Mouse (Mus musculus): ENCODE measurements around the gene Brsk2. TPM values are rescaled to one million over a fixed set of nuclear protein-coding genes. Genes with fewer than 3 reads are reported as not detected.

Brsk2 gene
- polyA plus RNA-seq, 1 experiment from 2014 or later: 26.5 TPM

DNA sequence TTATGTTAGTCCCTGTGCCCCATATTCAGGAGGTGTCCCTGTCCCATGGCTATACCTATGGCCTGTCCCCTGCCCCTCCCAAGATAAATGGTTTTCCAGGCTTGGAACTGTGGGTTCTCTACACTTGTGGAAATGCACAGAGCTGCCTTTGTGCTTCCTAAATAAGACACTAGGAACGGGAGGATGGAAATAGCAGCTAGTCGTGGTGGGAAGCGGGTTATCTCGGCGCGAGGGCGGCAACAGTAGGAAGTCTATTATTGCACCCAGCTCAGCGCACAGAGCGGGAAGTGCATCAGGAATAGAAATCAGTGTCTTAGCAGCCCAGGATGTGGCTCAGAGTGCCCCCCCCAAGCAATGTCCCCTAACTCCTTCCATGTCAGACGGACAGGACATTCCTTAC lies 20.9 kb upstream of the Brsk2 start:
- H3K27me3 ChIP-seq (replicated peaks; ENCODE audit: control insufficient read depth, insufficient read depth, low read length): no peaks in the 10 kb centered on the region
- no peak overlapping the region for H3K4me2 ChIP-seq (ENCODE audit: low read length)
- H3K4me3 ChIP-seq (replicated peaks; ENCODE audit: low read length): no peak overlapping the region
- H3K36me3 ChIP-seq (ENCODE audit: control insufficient read depth, insufficient read depth): no peaks in the 10 kb centered on the region
- H3K9me3 ChIP-seq (ENCODE audit: control insufficient read depth, low read length): no peaks in the 10 kb centered on the region
- H3K4me1 ChIP-seq (replicated peaks; ENCODE audit: control insufficient read depth, insufficient read depth, low read length): no peaks in the 10 kb centered on the region
- no peak overlapping the region for H3K27ac ChIP-seq (ENCODE audit: low read length)
- no peak for ATAC-seq
- 74% methylated on average over 10 of the region's 10 CpGs for WGBS
- H3K9ac ChIP-seq (replicated peaks; ENCODE audit: low read depth, low read length): no peak overlapping the region

DNA sequence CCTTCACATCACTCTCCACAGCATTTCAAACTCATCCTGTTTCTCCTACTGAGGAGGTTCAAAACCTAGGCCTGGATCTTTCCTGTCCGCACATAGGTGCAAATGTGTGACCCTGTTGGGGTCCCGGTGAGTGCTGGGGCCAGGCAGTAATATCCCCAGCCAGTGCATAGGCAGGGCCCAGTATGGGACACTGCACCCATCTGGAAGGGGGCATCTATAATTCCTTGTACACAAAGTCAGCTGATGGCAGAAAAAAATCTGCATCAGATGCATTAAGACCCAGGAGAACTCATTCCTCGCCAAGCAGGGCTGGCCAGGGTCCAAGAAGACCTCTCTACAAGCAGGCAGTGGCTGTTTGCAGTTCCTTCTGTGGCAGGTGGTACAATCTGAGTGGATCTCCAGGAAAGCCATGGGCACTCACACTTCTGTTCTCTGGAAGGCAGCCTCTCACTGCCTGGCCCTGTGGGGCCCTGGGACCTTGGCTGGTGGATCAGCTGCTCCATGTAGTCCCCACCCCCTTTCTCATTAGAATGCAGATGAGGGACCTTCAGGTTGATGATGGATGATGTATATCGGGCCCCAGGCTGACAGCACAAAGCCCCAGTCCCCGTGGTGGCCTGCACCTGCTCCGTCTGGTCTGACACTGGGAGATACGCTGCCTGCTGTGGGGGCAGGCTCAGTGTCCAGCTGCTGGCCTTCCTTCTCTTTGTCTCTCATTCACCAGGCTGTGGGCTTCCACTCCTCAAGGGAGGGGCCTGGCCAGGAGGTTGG lies 15.2 kb upstream of the Brsk2 start:
- H3K4me2 ChIP-seq (ENCODE audit: low read length): no peak overlapping the region
- H3K27me3 ChIP-seq (replicated peaks; ENCODE audit: control insufficient read depth, insufficient read depth, low read length): no peaks in the 10 kb centered on the region
- H3K4me1 ChIP-seq (replicated peaks; ENCODE audit: control insufficient read depth, insufficient read depth, low read length): peaks cover 7% of the 10 kb centered on the region
- peak; percentile 63; the same call in 1 of the 2 replicates for ATAC-seq
- WGBS: 52% methylated on average over 7 of the region's 7 CpGs
- H3K36me3 ChIP-seq (ENCODE audit: control insufficient read depth, insufficient read depth): no peaks in the 10 kb centered on the region
- H3K9me3 ChIP-seq (ENCODE audit: control insufficient read depth, low read length): no peaks in the 10 kb centered on the region
- no peak overlapping the region for H3K27ac ChIP-seq (ENCODE audit: low read length)
- no peak overlapping the region for H3K4me3 ChIP-seq (replicated peaks; ENCODE audit: low read length)
- no peak overlapping the region for H3K9ac ChIP-seq (replicated peaks; ENCODE audit: low read depth, low read length)

DNA sequence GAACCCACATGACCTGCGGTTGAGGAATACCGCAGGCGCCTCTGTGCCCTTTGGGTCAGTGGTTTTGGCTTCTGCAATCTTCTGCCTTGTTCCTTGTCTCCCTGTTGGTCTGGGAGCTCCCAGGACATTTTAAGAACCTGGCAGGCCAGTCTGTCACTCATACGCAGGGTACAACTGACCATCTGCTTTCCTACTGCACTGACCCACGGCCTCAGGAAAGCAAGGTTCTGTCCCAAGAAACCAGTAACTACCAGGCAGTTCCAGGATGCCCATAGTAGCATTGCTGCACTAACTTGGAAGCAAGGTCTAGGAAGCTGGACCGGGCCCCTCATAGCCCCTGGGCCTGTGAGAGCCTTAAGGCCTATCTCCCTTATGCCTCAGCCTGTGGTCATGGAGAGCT lies 14.6 kb upstream of the Brsk2 start:
- Histone ChIP-seq H3K9ac (replicated peaks; ENCODE audit: low read depth, low read length) (no peak overlapping the region), H3K27me3 (replicated peaks; ENCODE audit: control insufficient read depth, insufficient read depth, low read length) (no peaks in the 10 kb centered on the region), H3K36me3 (ENCODE audit: control insufficient read depth, insufficient read depth) (no peaks in the 10 kb centered on the region), H3K4me3 (replicated peaks; ENCODE audit: low read length) (no peak overlapping the region), H3K27ac (ENCODE audit: low read length) (no peak overlapping the region), H3K9me3 (ENCODE audit: control insufficient read depth, low read length) (no peaks in the 10 kb centered on the region), H3K4me1 (replicated peaks; ENCODE audit: control insufficient read depth, insufficient read depth, low read length) (peaks cover 7% of the 10 kb centered on the region), H3K4me2 (ENCODE audit: low read length) (no peak overlapping the region)
- WGBS: 96% methylated on average over 6 of the region's 6 CpGs
- no peak for ATAC-seq

DNA sequence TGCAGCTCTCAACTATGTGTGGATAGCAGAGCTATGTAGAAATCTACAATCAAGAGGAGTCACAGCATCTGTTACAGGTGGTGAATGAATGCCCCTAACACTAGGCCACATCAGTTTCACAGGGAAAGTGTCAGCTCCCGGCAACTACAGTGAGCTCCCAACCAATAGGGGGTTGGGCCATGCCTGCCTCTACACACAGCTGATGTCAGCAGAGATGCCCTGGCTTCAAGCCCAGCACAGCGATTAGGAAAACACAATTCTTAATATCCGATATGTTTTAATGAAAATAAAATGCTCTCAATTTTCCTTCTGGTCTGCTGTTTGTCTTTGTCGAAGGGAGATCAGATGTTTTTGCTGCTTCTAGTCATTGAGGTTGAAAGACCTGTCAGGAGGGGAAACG lies 6.1 kb upstream of the Brsk2 start:
- Histone ChIP-seq H3K9ac (replicated peaks; ENCODE audit: low read depth, low read length) (no peak overlapping the region), H3K36me3 (ENCODE audit: control insufficient read depth, insufficient read depth) (no peaks in the 10 kb centered on the region), H3K4me3 (replicated peaks; ENCODE audit: low read length) (no peak overlapping the region), H3K27ac (ENCODE audit: low read length) (no peak overlapping the region), H3K4me2 (ENCODE audit: low read length) (no peak overlapping the region), H3K27me3 (replicated peaks; ENCODE audit: control insufficient read depth, insufficient read depth, low read length) (no peaks in the 10 kb centered on the region), H3K9me3 (ENCODE audit: control insufficient read depth, low read length) (no peaks in the 10 kb centered on the region), H3K4me1 (replicated peaks; ENCODE audit: control insufficient read depth, insufficient read depth, low read length) (peaks cover 17% of the 10 kb centered on the region)
- WGBS: 53% methylated on average over 5 of the region's 5 CpGs
- ATAC-seq: no peak

DNA sequence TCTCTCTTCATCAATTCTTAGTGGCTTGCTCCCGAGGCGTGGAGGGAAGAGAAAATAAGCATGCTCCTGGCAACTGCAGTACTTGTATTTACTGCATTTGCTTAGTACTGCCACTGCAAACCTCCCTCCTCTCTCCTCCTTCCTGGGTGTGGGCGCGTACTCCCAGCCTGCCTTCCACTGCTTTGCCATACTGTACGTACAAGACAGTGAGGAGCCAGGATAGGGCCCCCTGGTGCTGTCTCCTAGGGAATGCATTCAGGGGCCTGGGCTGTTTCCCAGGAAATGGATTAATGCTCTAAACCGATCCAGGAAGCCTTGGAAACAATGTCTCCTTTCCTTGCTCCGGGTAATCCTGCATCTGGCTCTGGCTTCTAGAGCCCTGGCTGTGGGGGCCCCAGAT lies 3.6 kb upstream of the Brsk2 start:
- H3K36me3 ChIP-seq (ENCODE audit: control insufficient read depth, insufficient read depth): no peaks in the 10 kb centered on the region
- peak overlapping the region; percentile 37; the same call in 1 of the 2 replicates for H3K9ac ChIP-seq (replicated peaks; ENCODE audit: low read depth, low read length)
- peak overlapping the region; percentile 21; the same call in 1 of the 2 replicates for H3K4me3 ChIP-seq (replicated peaks; ENCODE audit: low read length)

DNA sequence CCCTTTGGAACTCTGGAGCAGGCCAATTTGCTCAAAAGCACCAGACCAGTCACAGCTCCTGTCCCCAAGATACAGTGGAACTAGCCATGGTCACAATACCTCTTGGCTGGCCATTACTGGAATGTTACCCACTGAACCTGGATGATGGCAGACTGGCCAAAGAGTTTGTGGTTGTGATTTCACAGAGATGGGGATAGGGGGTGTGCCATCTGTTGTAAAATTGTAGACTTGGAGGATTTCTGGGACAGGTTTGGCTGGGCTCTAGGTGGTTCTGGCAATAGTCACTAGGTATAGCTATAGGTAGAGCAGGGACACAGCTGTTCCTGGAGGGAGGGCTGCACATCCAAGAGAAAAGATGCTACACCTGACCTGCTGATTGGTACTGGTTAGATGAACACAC lies 2.0 kb upstream of the Brsk2 start:
- H3K4me3 ChIP-seq (replicated peaks; ENCODE audit: low read length): no peak overlapping the region
- peaks cover 38% of the 10 kb centered on the region for H3K4me1 ChIP-seq (replicated peaks; ENCODE audit: control insufficient read depth, insufficient read depth, low read length)
- no peak overlapping the region for H3K4me2 ChIP-seq (ENCODE audit: low read length)
- no peaks in the 10 kb centered on the region for H3K9me3 ChIP-seq (ENCODE audit: control insufficient read depth, low read length)
- no peak overlapping the region for H3K9ac ChIP-seq (replicated peaks; ENCODE audit: low read depth, low read length)
- H3K36me3 ChIP-seq (ENCODE audit: control insufficient read depth, insufficient read depth): no peaks in the 10 kb centered on the region
- H3K27ac ChIP-seq (ENCODE audit: low read length): no peak overlapping the region
- ATAC-seq: no peak
- H3K27me3 ChIP-seq (replicated peaks; ENCODE audit: control insufficient read depth, insufficient read depth, low read length): no peaks in the 10 kb centered on the region

More for the DNA sequence above, 3.6 kb upstream of the Brsk2 start:
- Histone ChIP-seq H3K4me2 (ENCODE audit: low read length) (peak overlapping the region; percentile 35), H3K4me1 (replicated peaks; ENCODE audit: control insufficient read depth, insufficient read depth, low read length) (peaks cover 26% of the 10 kb centered on the region), H3K27me3 (replicated peaks; ENCODE audit: control insufficient read depth, insufficient read depth, low read length) (no peaks in the 10 kb centered on the region), H3K27ac (ENCODE audit: low read length) (peak overlapping the region; percentile 76), H3K9me3 (ENCODE audit: control insufficient read depth, low read length) (no peaks in the 10 kb centered on the region)
- peak; percentile 60 for ATAC-seq
- WGBS: 5% methylated on average over 7 of the region's 7 CpGs

DNA sequence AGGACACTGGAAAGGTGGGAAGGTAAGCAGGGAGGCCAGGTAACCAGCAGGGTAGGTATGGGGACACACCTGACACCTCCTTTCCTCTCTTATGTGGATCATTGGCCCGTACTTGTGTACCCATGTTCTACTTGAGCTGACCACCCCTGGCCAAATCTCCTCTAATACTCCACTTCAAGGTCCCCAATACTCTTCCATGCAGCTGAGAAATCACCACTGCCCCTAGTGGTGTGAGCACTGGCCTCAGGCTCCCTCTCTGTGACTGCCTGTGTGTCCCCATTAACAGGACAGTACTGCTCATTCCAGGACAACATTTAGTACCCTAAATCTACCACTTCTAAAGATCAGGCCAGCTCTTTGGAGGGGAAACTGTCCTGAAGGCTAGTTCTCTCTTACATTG lies 1.5 kb upstream of the Brsk2 start:
- no peak overlapping the region for H3K4me3 ChIP-seq (replicated peaks; ENCODE audit: low read length)
- H3K4me1 ChIP-seq (replicated peaks; ENCODE audit: control insufficient read depth, insufficient read depth, low read length): peaks cover 38% of the 10 kb centered on the region
- H3K9ac ChIP-seq (replicated peaks; ENCODE audit: low read depth, low read length): no peak overlapping the region
- no peaks in the 10 kb centered on the region for H3K27me3 ChIP-seq (replicated peaks; ENCODE audit: control insufficient read depth, insufficient read depth, low read length)
- H3K27ac ChIP-seq (ENCODE audit: low read length): no peak overlapping the region
- no peak for ATAC-seq
- H3K4me2 ChIP-seq (ENCODE audit: low read length): no peak overlapping the region
- no peaks in the 10 kb centered on the region for H3K9me3 ChIP-seq (ENCODE audit: control insufficient read depth, low read length)
- H3K36me3 ChIP-seq (ENCODE audit: control insufficient read depth, insufficient read depth): no peaks in the 10 kb centered on the region
- WGBS: 79% methylated on average over 1 of the region's 1 CpGs

DNA sequence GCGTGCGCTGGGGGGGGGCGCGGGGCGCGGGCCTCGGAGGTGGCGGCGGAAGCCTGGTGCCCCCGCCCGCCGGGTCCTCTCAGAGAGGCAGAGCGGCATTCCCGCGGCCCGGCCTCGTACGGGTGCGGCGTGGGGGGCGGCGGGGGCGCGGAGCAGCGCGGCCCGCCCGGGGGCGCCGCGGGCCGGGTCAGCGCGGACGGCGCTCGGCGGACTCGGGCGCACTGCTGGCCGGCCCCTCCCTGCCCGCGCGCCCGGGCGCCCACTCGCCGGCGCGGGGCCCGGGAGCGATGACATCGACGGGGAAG lies 200 bp downstream of the Brsk2 start:
- no peak; the same call in 1 of the 2 replicates for ATAC-seq
- peak overlapping the region; percentile 79 for H3K4me2 ChIP-seq (ENCODE audit: low read length)
- H3K27me3 ChIP-seq (replicated peaks; ENCODE audit: control insufficient read depth, insufficient read depth, low read length): no peaks in the 10 kb centered on the region
- H3K4me3 ChIP-seq (replicated peaks; ENCODE audit: low read length): peak overlapping the region; percentile 79
- peak overlapping the region; percentile 96 for H3K27ac ChIP-seq (ENCODE audit: low read length)
- peaks cover 51% of the 10 kb centered on the region for H3K4me1 ChIP-seq (replicated peaks; ENCODE audit: control insufficient read depth, insufficient read depth, low read length)
- WGBS: 2% methylated on average over 15 of the region's 54 CpGs
- H3K9me3 ChIP-seq (ENCODE audit: control insufficient read depth, low read length): no peaks in the 10 kb centered on the region
- H3K9ac ChIP-seq (replicated peaks; ENCODE audit: low read depth, low read length): peak overlapping the region; percentile 99
- no peaks in the 10 kb centered on the region for H3K36me3 ChIP-seq (ENCODE audit: control insufficient read depth, insufficient read depth)

DNA sequence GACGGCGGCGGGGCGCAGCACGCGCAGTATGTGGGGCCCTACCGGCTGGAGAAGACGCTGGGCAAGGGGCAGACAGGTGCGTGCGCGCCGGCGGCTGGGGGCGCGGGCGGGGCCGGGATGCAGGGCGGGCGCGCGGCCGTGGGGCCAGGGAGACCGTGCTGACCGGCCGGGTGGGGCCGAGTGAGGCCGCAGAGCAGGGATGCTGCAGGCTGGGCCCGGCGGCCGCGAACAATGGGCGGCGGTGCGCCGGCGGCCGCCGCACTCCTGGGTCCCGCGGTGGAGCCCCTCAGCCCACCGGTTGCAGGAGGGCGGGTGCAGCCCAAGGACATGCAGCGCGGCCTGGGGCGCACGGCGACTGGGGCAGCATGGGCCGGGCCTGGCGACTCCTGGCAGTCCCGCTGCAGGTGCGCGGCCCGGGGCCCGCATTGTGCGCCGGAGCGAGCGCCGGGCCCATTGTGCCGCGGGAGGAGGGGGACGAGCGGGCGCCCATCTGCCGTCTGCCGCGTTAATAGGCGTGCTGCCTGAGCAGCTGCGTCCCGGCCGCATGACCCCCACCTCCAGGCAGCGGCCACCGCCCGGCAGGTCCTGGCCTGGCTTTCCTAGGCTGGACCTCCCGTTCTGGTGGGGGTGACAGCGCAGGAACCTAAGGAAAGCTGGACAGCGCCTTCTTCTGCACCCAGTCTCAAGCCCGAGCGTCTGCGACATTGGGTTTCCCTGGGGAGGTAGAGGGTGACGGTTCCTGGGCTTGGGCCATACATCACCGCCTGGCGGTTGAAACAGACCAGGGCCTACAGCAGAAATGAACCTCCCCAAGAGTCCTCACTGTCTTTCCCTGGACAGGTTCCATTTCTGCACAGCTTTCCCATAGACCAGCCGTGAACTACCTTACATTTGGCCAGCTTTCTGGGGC lies 808 bp downstream of the Brsk2 start:
- H3K9ac ChIP-seq (replicated peaks; ENCODE audit: low read depth, low read length): peak overlapping the region; percentile 99
- peaks cover 56% of the 10 kb centered on the region for H3K4me1 ChIP-seq (replicated peaks; ENCODE audit: control insufficient read depth, insufficient read depth, low read length)
- peak; percentile 24 for ATAC-seq
- under 1% methylated on average over 83 of the region's 84 CpGs for WGBS
- no peaks in the 10 kb centered on the region for H3K27me3 ChIP-seq (replicated peaks; ENCODE audit: control insufficient read depth, insufficient read depth, low read length)
- H3K36me3 ChIP-seq (ENCODE audit: control insufficient read depth, insufficient read depth): no peaks in the 10 kb centered on the region
- H3K9me3 ChIP-seq (ENCODE audit: control insufficient read depth, low read length): no peaks in the 10 kb centered on the region
- peak overlapping the region; percentile 79 for H3K4me3 ChIP-seq (replicated peaks; ENCODE audit: low read length)
- peak overlapping the region; percentile 79 for H3K4me2 ChIP-seq (ENCODE audit: low read length)
- peak overlapping the region; percentile 96 for H3K27ac ChIP-seq (ENCODE audit: low read length)
